Mouse (Mus musculus): ENCODE results near the gene Zfp180.

DNA sequence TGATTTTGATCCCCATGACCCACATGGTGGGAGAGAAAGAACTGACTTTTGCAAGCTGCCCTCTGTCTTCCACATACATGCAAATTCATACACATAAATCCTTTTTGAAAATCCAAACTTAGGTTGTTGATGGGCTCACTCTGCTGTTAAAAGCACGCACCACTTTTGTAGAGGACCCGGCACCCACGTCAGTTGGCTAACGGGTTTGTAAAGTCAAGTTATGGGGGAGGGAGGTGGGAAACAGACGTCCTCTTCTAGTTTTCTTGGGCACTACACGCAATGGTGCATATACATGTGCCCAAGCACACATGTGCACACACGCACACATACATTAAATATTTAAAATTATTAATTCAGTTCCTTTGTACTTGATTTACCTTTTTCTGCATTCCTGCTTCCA, 29.1 kb downstream of the Zfp180 start:
- TF ChIP-seq POLR2A (IDR thresholded peaks at IDR 0.05; ENCODE audit: control insufficient read depth, extremely low read depth, insufficient read depth, low read length, poor library complexity) (no peak), CTCF (IDR thresholded peaks at IDR 0.05; ENCODE audit: borderline replicate concordance, control insufficient read depth, extremely low read depth, insufficient read depth, low read length, poor library complexity) (no peak)

All from thymus, adult 2 months (tissue).